Mouse (Mus musculus) skeletal muscle tissue, adult 2 months (tissue): ENCODE data around the gene 1700017N19Rik.

Source experiments
- DNase-seq: peaks from one replicate; pipeline ENCODE4 v3.0.0-alpha.2; 2012; ENCODE audit warnings: low read depth, low spot score

The 1700017N19Rik gene

DNA sequence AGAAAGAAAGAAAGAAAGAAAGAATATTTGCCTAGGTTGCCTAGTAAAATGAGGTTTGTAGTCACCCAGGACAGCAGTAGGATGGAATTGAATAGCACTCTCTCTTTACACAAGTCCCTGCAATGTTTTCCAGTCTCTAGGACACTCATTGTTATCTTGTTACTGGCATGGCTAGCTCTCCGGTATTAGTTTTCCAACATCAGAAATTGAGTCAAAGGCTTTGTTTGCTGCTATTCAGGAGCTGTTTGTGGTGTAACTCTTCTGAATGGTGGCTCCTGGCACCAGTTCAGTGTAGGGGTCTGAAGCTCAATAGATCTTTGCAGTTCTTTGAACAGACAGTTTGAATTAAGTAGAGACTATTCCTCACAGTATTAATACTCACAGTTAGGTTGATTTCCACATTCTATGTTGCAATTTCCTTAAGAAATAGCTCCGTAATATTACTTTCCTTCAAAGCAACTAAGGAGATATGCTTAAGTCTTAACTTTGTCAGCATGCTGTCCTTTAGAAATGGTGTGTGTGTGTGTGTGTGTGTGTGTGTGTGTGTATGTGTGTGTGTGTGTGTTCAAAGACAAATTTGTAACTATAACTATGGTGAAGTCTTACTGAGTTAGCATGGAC, 71.8 kb downstream of the 1700017N19Rik start:
- no peak for DNase-seq
